Mouse (Mus musculus) 416B (cell line): ENCODE measurements around the gene Nckap1l.

Source experiments
- DNase-seq: peaks from one replicate; pipeline ENCODE4 v3.0.0; 2011; ENCODE audit warnings: low read depth

The Nckap1l gene

DNA sequence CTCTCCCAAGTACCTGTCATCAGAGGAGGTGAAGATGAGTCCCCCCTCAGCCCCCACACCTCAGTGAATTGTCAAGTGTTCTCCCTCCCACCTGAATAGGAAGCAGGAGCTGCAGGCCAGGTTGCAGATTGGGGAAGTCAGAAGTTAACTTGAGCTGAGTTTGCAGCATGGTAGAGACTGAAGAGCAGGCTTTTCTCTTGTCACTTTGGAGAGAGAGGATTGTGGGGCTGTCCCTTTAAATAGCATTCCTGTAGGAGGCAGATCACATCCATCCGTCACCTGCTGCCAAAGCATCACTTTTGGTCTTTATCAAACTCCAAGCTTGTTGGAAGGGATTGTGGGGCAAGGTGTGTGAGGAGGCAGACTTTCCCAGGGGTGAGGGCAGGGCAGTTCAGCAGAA is 47.1 kb downstream of the Nckap1l start:
- no peak for DNase-seq

DNA sequence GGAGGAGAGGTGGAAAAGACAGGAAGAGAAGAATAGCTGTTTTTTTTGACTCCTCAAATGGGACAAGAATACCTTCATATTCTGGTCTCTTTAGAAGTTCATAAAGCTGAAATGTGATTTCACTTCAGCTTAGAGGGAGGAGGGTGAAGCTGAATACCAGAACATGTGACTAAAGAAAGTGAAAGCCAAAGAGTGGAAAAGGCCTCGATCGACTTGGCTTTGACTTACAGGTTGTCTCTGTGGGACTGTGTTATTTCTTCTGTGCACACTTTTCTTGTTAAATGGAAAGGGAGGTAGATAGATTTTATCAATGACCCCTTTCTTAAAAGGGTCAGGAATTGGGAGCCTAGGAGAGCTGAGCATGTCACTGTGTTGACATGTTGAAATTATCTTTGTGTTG is 47.6 kb downstream of the Nckap1l start:
- DNase-seq, result no peak

DNA sequence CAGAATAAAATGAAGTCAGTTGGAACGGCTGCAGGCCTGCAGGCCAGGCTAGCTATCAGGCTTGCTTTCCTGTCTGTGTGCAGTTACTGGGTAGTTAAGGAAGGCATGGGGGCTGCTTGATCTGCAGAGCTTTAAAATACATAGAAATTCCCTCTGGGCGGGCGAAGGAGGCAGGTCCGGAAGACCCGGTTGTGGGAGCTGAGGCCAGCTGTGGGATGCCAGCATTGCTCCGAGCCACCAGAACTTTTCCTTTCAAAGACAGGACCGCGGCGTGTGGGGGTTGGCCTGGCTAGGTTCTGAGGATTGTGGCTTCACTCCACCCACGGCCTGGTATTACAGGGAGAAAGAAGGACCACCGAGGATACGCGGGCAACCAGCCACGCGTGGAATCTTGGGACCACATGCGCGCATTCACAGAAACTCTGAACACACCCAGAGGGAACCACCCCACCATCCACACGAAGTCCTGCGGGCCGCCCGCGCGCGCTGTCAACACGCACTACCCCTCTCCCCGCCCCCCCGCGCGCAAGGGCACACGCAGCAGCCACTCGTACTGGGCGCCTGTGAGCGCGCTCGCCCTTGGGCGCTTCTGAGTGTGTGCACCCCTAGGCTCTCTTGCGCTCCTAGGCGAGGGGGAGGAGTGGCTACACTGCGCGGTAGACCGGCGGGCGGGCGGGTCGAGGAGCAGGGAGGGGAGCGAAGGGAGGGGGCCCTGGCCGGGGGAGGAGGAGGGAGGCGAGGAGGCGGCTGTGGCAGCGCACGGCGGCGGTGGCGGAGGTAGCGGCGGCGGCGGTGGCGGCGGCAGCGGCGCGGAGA is 49.0 kb downstream of the Nckap1l start, which contains the start of gene Pde1b:
Pde1b (plus strand) TSS at position 600 of the 816 bp plus-strand sequence.
- DNase-seq, result no peak

DNA sequence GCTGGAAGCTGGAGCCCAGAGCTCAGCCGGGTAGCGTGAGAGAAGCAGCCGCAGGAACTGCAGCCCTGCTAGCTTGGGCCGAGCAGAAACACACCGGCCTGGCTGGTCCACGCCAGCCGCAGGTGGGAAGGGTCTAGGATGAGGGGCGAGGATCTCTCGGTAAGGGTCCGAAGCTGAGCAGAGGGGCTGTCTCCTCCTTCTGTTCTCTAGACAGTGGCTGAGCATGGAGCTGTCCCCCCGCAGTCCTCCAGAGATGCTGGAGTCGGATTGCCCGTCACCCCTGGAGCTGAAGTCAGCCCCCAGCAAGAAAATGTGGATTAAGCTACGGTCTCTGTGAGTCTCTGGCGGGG is 49.6 kb downstream of the Nckap1l start:
- DNase-seq, result no peak

DNA sequence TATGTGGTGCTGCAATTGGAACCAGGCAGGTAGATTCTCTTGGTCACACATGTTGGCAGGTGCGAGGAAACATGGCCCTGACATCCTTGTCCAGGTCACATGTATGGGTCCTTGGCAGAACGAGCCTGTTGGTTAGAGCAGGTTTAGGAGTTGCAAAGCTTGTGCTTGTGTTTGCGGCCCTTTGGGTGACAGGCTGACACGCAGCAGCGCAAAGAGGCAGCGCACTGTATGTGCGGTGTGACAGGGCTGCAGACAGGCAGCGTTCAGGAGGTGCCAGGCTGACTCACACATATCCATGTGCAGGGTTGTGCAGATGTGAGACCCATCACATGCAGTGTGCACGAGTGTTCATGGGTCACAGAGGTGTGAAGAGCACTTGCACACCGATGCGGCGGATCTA is 50.1 kb downstream of the Nckap1l start:
- DNase-seq, result no peak

DNA sequence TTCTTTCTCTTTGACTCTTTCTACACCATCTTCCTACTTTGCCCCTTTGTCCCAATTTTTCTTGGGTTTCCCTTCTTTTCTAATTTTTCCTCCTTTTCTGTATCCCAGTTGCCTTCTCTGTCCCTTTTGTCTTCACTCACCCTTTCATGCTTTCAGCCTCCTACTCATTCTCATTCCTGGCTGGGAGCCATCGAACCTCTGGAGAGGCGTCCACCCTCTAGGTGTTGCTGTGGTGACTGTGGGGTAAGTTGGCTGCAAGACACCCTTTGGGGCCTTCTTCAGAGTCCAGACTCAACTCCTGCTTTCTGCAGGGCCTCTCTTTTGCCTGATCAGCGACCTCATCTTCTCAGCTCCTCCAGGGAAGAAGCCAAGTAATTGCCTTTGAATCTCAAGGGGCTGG is 55.7 kb downstream of the Nckap1l start:
- no peak for DNase-seq

DNA sequence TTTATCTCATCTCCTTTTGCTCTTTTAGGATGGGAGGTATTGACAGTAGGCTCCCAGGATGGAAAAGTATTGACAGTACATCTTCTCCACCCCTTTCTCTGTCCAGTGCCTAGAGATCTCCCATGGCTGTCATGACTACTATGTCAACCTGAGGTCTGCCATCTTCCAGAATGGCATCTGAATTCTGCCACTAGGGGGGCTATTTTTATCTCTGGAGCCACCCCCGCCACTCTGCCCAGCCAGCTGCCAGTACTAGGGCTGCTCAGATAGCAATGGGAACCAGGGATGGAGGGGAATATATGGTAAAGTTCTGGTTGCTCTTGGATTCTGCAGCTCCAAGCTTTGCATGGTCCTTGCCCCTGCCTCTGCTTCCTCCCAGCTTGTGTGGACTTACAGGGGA is 58.1 kb downstream of the Nckap1l start:
- no peak for DNase-seq

DNA sequence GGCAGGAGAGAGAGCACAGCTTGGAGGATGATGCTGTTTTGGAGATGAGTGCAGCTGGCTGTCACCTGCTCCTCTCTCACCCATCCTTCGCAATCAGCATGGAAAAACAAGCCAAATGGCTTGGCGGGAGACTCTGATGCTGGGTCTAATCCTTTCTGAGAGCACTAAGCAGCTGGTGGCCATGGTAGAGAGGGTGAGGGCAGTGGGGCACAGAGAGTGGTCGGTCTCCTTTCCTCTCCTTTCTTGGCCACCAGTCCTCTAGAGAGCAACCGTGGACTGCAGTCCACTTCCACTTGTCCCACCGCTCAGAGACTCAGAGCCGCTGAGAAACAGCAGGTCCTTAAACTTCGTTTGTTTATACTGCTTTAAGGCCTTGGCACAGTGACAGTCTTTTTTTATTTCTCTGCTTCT is 60.0 kb downstream of the Nckap1l start:
- no peak for DNase-seq

DNA sequence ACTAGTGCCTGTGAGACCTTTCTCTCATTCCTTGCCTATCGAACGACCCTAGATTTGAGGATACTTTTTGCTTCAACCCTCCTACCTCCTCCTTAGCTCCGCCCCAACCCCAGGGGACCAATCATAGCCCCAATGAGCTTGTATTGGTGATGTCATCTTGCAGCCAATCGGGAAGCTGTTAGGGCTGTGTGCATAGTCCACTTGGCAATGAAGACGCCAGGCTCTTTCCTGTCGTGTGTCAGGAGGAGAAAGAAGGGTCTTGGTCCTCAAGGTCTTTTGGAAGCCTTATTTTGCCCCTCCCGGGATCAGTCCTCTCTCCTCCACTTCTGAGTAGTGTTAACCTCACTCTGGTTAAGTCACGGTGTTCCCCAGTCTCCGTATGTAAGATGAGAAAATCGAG is 60.5 kb downstream of the Nckap1l start:
- DNase-seq, result no peak

DNA sequence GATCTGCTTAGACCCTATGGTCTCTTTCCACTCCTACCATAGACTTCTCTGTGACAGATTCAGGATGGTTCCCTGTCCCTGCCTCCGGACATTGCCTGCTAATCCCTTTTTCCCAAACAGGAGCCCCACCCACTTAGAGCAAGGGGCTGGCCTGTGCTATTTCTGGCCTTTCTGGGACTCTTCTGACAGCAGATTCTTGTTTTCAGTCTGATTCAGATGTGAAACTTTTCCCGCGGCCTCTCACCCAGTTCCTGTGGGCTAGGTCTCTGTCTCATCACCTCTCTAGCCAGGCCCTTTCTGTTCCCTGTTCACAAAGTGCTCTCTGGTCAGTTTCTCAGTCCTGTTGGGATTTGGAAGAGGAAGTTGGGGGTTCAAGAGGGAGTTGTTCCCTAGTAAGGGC is 61.3 kb downstream of the Nckap1l start:
- no peak for DNase-seq

DNA sequence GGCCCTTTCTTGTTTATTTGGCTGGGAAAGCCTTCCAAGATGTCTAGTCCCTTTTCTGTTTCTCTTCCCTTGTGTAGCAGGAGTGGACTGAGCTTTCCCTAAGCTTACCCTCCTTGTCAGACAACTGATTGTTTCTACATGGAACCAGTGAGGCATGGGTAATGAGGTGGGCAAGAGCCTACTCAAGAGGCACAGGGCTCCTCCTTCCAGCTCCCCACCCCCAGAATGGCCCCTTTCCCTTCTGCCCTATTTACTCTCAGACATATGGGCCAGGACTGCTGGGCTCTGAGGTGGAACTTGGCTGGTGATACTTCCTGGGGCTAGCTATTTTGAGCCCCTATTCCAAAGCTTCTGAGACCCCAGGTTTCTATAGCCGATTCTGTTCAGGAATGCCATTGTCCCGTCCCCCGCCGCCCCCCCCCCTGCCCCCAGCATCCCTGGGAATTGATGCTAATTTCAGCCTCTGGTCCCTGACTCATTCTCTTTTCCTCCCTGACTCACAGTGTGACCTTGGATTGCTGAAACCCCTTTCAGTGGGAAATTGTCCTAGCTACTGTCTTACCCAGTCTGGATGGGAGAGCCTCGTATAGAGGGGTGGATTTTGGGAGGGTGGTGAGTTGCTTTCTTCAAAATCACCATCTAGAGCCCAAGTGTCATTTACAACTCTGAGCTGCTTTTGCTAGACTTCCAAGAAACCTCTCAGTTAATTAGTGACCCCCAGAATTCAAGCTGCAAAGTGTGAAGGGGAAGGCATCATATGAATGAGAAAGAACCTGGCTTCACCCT is 65.2 kb downstream of the Nckap1l start:
- DNase-seq, result no peak

DNA sequence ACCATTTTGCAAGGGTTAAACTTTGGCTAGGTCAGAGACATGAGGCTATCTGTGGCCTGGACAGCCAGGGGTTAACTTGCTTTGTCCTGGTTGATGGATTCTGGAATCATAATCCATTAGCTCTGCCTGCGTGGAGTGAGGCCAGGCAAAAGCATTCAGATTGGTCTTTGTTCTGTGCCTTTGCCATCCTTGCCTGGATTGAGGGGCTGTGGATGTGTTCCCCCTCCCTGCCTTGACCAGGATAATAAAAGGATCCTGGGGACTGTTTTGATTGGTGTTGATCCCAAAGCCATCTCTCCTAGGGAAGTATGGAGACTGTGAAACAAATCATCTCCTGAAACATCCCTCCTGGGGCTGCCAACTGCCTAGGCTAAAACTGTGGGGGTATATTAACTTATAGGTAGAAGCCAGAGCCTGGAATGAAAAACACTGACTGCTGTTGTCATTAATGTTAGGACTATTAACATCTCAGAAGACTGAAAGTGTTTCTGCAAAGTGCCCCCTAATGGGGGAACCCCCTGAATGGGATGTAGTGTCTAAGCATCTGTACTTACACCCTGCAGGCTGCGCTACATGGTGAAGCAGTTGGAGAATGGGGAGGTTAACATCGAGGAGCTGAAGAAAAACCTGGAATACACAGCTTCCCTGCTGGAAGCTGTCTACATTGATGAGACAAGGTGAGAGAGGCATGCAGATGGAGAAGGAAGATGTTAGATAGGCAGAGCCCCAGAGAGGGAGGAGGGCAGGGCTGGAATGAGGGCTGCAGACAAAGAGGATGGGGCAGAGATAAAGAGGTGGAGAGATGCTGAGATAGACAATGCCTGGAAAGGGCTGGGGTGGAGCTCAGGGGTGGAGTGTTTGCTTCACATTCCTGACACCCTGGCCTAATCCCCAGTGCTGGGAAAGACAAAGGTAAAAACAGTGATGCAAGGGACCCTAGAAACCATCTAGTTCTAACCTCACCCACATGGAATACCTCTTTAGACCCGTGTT is 66.1 kb downstream of the Nckap1l start:
- no peak for DNase-seq

DNA sequence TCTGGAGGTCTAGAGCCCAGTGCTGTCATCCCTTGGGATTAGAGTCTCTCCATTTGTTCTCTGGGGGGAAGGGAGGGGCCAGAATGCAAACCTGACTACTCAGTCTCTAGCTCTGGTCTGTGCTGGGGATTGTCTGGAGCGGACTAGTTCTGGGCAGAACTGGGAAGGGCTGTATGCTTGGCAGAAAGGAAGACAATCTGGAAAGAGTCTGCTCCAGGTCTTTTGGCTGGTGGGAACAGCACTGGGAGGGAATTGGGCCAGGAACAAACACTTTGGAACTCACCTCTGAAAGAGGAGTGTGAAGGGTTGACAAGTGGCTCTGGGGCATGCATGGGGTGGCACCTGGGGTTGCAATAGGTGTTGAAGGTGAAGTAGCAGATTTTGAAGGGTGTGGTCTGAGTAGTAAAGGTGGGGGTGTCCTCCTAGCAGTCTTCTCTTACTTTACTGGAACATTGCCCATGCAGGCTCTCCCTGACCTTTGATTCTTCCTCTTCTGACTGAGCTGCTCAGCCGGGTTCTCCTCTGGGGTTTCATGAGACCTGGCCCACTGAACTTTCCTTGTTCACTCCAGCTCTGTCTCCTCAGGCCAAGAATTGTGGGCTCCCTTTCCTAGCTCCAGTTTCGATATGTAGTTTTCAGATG is 69.0 kb downstream of the Nckap1l start:
- DNase-seq, result no peak

DNA sequence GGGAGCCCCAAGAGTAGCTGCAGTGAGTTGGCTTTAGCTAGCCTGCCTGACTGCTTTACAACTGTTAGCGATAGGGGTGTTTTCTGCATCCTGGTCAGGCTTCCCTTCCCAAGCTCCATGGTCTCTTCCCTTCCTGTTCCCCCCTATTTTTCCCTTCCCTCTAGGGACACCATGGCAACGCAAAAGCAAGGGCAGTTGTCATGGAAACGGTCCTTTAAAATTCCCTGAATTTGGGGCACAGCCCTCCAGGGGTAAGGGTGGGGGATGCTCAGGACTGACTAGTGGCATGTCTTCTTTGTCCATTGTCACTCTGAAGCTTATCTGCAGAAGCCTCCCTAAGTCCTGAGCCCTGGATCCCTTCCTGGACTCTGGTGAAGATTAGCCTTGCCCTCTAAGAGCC is 69.6 kb downstream of the Nckap1l start:
- no peak for DNase-seq

DNA sequence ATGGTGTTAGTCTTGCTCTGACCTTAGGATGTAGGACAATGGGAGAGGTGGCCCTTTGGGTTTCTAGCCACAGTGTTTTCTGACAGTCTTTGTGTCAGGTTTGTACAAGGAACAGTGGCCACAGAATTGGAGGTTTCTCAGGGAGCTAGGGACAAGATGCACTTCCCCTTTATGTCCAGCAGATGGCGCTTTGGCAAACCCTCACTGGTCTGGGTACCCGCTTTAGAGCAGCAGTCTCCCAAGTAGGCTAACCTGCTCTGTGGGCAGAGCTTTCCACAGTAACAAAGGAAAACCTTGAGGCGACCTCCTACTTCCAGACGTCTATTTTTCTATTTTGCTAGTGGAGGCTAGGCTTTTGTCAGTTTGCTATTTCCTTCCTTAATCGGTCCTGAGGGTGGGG is 76.8 kb downstream of the Nckap1l start:
- peak; percentile 44 for DNase-seq

DNA sequence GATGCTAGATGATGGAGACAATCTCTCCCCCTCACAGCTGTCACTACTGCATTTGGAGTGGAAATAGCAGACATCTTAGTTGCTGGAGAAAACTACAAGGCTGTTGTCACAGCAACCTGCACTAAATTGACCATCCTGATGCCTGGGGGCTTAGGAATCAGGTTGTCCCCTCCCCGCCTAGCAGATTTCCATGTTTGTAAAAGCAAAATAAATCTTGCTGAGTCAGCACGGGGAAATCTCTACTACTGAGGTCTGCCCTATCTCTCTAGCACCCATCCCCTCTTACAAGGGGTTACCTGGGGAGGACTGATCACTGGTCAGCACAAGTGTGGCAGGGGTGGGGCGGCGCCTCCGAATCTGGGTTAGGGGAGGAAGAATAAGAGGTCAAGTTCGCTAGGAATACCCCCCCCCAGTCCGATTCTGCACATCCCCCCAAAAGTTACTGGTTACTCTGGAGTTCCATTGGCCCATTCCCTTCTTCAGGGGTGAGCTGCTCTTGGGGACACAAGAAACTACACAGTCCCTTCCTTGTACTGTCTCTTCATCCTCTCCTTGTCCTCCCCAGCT is 80.5 kb downstream of the Nckap1l start:
- DNase-seq, result no peak

DNA sequence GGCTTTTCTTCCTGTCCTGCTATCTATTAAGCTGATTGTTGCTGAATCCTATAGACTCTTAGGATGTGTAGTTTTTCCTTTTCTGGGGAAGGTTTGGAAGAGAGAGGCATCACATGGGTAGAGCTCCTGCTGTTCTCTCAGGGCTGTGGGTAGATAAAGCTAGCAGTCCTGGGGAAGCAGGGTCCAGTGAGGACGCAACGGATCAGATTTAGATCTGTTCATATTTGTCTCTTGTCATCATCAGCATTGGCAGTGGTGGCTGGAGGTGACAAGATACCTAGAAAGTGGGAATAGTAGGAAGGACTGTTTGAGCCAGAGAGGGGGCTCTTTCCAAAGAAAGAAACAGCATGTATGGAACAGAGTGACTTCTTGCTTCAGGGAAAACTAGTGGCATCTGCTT is 81.4 kb downstream of the Nckap1l start:
- DNase-seq, result no peak

DNA sequence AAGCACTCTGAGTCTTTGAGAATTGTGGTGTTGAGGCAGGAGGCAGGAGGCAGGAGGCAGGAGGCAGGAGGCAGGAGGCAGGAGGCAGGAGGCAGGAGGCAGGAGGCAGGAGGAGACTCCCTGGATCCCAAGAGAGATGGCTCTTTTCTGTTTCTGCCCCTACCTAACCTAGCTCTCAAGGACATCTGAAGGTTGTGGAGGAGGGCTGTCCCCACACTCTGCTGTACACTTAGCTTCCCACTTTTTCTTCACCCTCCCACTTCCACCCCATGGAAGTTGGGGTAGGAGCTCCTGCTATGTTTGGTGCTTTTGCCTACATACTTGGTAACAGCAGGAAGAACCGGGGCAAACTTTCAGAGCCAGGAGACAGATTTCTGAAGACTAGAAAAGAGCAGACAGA is 82.2 kb downstream of the Nckap1l start:
- no peak for DNase-seq

DNA sequence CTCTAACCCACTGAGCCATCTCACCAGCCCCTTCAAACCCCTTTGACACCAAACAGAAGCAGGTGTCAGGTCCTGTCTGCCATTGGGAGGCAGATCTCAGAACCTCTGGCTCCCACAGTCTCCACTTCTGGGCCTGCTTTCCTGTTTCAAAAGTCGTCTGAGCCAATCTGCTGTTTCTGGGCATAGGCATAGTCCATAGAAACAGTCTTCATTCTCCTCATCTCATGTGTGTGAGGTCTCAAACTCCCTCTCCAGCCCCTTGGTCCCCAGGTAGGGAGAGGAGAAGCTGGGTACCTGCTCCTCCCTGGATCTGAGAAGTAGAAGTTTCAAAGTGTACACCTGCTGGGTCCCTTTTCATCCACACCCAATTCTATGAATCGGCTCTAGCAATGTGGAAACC is 82.9 kb downstream of the Nckap1l start:
- DNase-seq, result no peak

DNA sequence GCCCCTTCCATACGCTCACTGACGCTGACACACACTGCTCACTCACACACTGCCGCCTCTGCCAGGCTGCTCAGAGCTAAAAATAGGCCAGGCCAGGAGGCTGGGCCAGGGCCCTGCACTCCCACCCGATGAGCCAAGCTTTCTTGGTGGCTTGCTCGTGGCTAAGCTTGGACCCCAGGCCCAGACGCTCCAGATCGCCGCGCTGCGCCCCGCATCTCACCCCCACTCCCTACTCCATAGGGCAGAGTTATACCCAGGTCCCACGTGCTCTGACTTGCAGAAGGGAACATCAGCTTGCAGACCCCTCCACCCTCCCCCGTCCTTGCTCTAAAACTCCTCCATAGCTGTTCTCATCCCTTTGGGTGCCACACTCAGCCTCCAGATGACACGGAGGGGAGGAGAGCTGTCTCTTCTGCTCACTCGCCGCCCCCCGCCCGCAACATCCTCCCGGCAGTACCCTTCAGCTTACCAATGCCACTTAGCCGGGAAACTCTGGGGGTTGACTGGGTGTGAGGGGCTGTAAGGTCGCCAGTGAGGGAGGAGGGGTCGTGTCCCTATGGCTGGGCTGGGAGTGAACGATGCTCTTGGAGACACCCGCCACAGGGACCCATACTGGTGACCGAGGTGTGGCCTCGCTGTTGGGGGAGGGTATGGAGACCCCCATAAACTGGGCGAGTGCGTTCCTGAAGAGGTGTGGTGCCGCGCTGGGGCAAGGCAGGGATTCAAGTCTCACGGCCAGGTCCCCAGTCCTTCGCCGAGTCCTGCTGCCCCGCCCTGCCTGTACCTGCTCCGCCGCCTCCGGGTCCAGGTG is 83.6 kb downstream of the Nckap1l start:
- no peak for DNase-seq

DNA sequence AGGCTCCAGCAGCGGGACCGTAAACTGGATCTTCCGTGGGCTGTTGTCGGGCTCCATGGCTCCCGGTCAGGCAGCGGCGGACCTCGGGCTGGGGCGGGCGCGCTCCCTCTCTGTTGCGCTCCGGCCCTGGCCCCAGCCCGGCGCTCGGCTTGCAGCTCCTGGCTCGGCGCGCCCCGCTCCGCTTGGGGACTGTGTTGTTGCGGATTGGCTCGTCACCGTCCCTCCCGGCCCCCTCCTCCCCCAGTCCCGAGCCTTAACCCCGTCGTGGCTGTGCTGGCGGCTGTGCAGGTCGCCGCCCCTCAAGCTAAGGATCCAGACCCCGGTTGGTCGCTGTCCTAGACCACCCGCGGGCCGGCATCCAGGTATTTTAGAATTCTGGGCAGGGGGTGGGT is 84.2 kb downstream of the Nckap1l start, which contains the start of gene Ppp1r1a:
Ppp1r1a (minus strand) TSS at position 182 of the 392 bp plus-strand sequence.
- DNase-seq, result no peak
